Mouse (Mus musculus) ES-Bruce4 (cell line): Measurements from ENCODE around the gene Htr5b. TPM values are rescaled to one million over a fixed set of nuclear protein-coding genes. Genes with fewer than 3 reads are reported as not detected.
A peak's percentile ranks its signal among the peaks of the same experiment; 100 is the strongest.

Source experiments
- H3K27ac ChIP-seq: 2 replicates; pipeline ENCODE4 v1.5.1; 2012; ENCODE audit warnings: low read length, inconsistent platforms; ENCODE audit not compliant: insufficient read depth
- H3K27me3 ChIP-seq: 2 replicates; pipeline ENCODE4 v1.6.1; 2012; ENCODE audit warnings: mild to moderate bottlenecking, low read length, inconsistent platforms; ENCODE audit not compliant: control insufficient read depth, poor library complexity, insufficient read depth, severe bottlenecking
- H3K36me3 ChIP-seq: 2 replicates; pipeline ENCODE4 v1.6.1; 2012; ENCODE audit warnings: inconsistent platforms, mild to moderate bottlenecking, low read length, moderate library complexity; ENCODE audit not compliant: control insufficient read depth, poor library complexity, insufficient read depth, severe bottlenecking
- H3K4me1 ChIP-seq: one replicate; pipeline ENCODE4 v1.8.1; 2011; ENCODE audit warnings: low read length; ENCODE audit not compliant: control insufficient read depth, insufficient read depth
- H3K4me3 ChIP-seq: 2 replicates; pipeline ENCODE4 v1.5.1; 2011; ENCODE audit warnings: low read depth, mild to moderate bottlenecking, low read length
- H3K9ac ChIP-seq: 2 replicates; pipeline ENCODE4 v1.6.1; 2012; ENCODE audit warnings: low read depth, mild to moderate bottlenecking, inconsistent platforms; ENCODE audit not compliant: poor library complexity, severe bottlenecking
- H3K9me3 ChIP-seq: replicated peaks from 2 replicates; pipeline ENCODE4 v1.6.1; 2012; ENCODE audit warnings: mild to moderate bottlenecking, low read length, inconsistent platforms; ENCODE audit not compliant: control insufficient read depth, poor library complexity, insufficient read depth, severe bottlenecking
- CTCF ChIP-seq: IDR thresholded peaks from one replicate; pipeline ENCODE4 v1.8.1; 2011; ENCODE audit warnings: low read depth, low read length
- EP300 ChIP-seq: IDR thresholded peaks from 2 replicates; pipeline ENCODE4 v1.6.1; 2011; ENCODE audit warnings: low read depth, low read length; ENCODE audit not compliant: insufficient read depth
- POLR2A ChIP-seq: IDR thresholded peaks from one replicate; pipeline ENCODE4 v1.8.1; 2011; ENCODE audit warnings: low read length; ENCODE audit not compliant: insufficient read depth
- polyA plus RNA-seq: library from polyadenylated mRNA; stranded (reverse); fragments of >200 nt; gene quantifications from 2 replicates; pipeline ENCODE4 v1.2.4, GENCODE M21; 2011; ENCODE audit warnings: low read depth; ENCODE audit not compliant: missing spikeins, insufficient read depth, insufficient read length

The Htr5b gene
- polyA plus RNA-seq, 1 experiment = not detected

GRCm38 (mm10) chr1:121529286-121529685 is 1.0 kb upstream of the Htr5b start:
- TF ChIP-seq CTCF (no peak), POLR2A (no peak)

GRCm38 (mm10) chr1:121527600-121528398 is 466 bp downstream of the Htr5b start:
- Histone ChIP-seq H3K27me3 (no peaks in the 10 kb centered on the region; the same call in 1 of the 2 replicates), H3K9me3 (no peaks in the 10 kb centered on the region), H3K9ac (no peak overlapping the region), H3K36me3 (no peaks in the 10 kb centered on the region), H3K4me3 (peak overlapping the region; percentile 33), H3K4me1 (no peaks in the 10 kb centered on the region), H3K27ac (no peak overlapping the region)
- TF ChIP-seq CTCF = no peak

More at GRCm38 (mm10) chr1:121529286-121529685, 1.0 kb upstream of the Htr5b start:
- H3K36me3 ChIP-seq = no peaks in the 10 kb centered on the region
- H3K4me1 ChIP-seq = no peaks in the 10 kb centered on the region
- H3K4me3 ChIP-seq = no peak overlapping the region
- no peaks in the 10 kb centered on the region for H3K9me3 ChIP-seq
- H3K27me3 ChIP-seq = no peaks in the 10 kb centered on the region; the same call in 1 of the 2 replicates
- H3K9ac ChIP-seq = no peak overlapping the region
- no peak overlapping the region for H3K27ac ChIP-seq

DNA sequence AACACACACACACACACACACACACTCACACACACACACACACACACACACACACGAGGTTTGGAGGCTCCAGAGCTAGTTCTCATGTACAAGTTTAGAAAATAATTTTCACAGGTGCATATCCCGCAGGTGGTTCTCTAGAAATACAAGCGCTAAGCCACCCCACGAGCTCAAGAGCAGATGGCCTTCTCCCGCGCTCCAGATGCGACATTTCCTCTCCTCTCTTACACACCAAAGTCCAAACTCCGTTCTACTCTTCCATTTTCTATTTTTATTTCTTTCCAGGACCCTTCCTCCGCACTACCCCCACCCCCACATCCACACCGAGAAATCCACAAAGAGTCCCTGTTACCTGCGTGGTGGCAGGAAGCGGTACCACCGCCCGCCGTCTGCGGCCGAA is 1.2 kb downstream of the Htr5b start:
- Histone ChIP-seq H3K36me3 (no peaks in the 10 kb centered on the region), H3K27ac (no peak overlapping the region), H3K4me3 (peak overlapping the region; percentile 33; the same call in 1 of the 2 replicates), H3K9me3 (no peaks in the 10 kb centered on the region), H3K4me1 (no peaks in the 10 kb centered on the region), H3K27me3 (no peaks in the 10 kb centered on the region; the same call in 1 of the 2 replicates), H3K9ac (no peak overlapping the region)
- TF ChIP-seq POLR2A (no peak), CTCF (no peak), EP300 (no peak)

- H3K4me3 ChIP-seq = no peak overlapping the region
- no peak overlapping the region for H3K9ac ChIP-seq
- no peaks in the 10 kb centered on the region for H3K36me3 ChIP-seq
- no peaks in the 10 kb centered on the region for H3K4me1 ChIP-seq
- no peaks in the 10 kb centered on the region for H3K9me3 ChIP-seq
- no peaks in the 10 kb centered on the region for H3K27me3 ChIP-seq
- no peak overlapping the region for H3K27ac ChIP-seq
- TF ChIP-seq CTCF (no peak), EP300 (no peak), POLR2A (no peak)
These were observed 9.7 kb downstream of the Htr5b start for GRCm38 (mm10) chr1:121518609-121519008.

- no peak for TF ChIP-seq CTCF
- no peak for TF ChIP-seq EP300
- TF ChIP-seq POLR2A = no peak
- Histone ChIP-seq H3K4me1 (no peaks in the 10 kb centered on the region), H3K9ac (no peak overlapping the region), H3K27me3 (no peaks in the 10 kb centered on the region; the same call in 1 of the 2 replicates), H3K4me3 (no peak overlapping the region), H3K9me3 (no peaks in the 10 kb centered on the region; the same call in 1 of the 2 replicates), H3K36me3 (no peaks in the 10 kb centered on the region), H3K27ac (no peak overlapping the region)
These were observed 16.3 kb downstream of the Htr5b start for GRCm38 (mm10) chr1:121511966-121512365.

DNA sequence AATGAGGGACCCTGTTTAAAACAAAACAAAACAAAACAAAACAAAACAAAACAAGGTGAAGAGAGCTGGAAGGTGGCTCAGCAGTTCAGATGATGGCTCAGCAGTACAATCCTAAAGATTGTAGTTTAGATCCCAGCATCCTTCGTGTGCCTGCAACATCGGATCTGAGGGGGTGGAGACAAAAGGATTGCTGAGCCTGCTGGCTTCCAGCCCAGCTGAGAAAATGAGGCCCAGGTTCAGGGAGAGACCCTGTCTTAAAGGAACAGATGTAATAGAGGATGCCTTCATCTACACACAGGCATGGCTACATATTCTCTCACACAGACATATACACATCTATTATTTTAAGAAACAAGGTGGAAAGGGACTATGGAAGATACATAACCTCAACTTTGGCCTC is 17.1 kb downstream of the Htr5b start:
- H3K4me3 ChIP-seq = no peak overlapping the region
- H3K4me1 ChIP-seq = no peaks in the 10 kb centered on the region
- H3K9ac ChIP-seq = no peak overlapping the region
- no peaks in the 10 kb centered on the region for H3K36me3 ChIP-seq
- TF ChIP-seq CTCF (no peak), EP300 (no peak), POLR2A (no peak)
- no peaks in the 10 kb centered on the region; the same call in 1 of the 2 replicates for H3K27me3 ChIP-seq
- no peaks in the 10 kb centered on the region; the same call in 1 of the 2 replicates for H3K9me3 ChIP-seq
- no peak overlapping the region for H3K27ac ChIP-seq
